Mouse (Mus musculus) kidney, adult 2 months (tissue): Measurements from ENCODE around the gene Eno2. TPM values are rescaled to one million over a fixed set of nuclear protein-coding genes. Genes with fewer than 3 reads are reported as not detected.
"Not testable (repeated sequence)": the region's sequence is repeated elsewhere in the genome, so short reads cannot be mapped to it uniquely, and the experiment has no call there.

ENCODE experiments used
- DNase-seq: peaks from one replicate; pipeline ENCODE4 v3.0.0; 2021
- H3K27ac ChIP-seq: fragments of 200-500 bp; 2 replicates; pipeline ENCODE4 v1.5.1; 2012; ENCODE audit warnings: low read depth, low read length, control low read depth, inconsistent platforms; ENCODE audit not compliant: insufficient read depth
- H3K27me3 ChIP-seq: fragments of 200-500 bp; replicated peaks from 2 replicates; pipeline ENCODE4 v1.6.1; 2012; ENCODE audit warnings: mild to moderate bottlenecking, moderate library complexity, low read length, inconsistent platforms; ENCODE audit not compliant: control insufficient read depth, insufficient read depth
- H3K36me3 ChIP-seq: fragments of 200-500 bp; 2 replicates; pipeline ENCODE4 v1.6.1; 2012; ENCODE audit warnings: mild to moderate bottlenecking, moderate library complexity, low read length, inconsistent platforms; ENCODE audit not compliant: control insufficient read depth, insufficient read depth
- H3K4me1 ChIP-seq: fragments of 200-500 bp; 2 replicates; pipeline ENCODE4 v1.6.1; 2011; ENCODE audit warnings: low read length; ENCODE audit not compliant: control insufficient read depth, insufficient read depth
- H3K4me3 ChIP-seq: fragments of 200-500 bp; 2 replicates; pipeline ENCODE4 v1.5.1; 2011; ENCODE audit warnings: mild to moderate bottlenecking, low read depth, low read length, control low read depth; ENCODE audit not compliant: insufficient read depth
- CTCF ChIP-seq: fragments of 200-500 bp; conservative IDR thresholded peaks from 2 replicates; pipeline ENCODE4 v1.5.1; 2011; ENCODE audit warnings: low read depth, mild to moderate bottlenecking, control low read depth, low read length, moderate library complexity, mixed read lengths; ENCODE audit not compliant: insufficient read depth, insufficient read length
- POLR2A ChIP-seq: fragments of 200-500 bp; IDR thresholded peaks from one replicate; pipeline ENCODE4 v1.6.1; 2011; ENCODE audit warnings: low read depth, low read length, control low read depth
- WGBS: fragments of 180-500 bp; shearing (Covaris S2); methylation state at CpG from one replicate; pipeline ENCODE4 v1.1.7; 2018; 5-methylcytosine and 5-hydroxymethylcytosine counted together
- polyA plus RNA-seq: library from polyadenylated mRNA; depleted of rRNA; stranded (reverse); fragments of >200 nt; gene quantifications from 2 replicates; pipeline ENCODE4 v1.2.3, GENCODE M21; 2012

Gene Eno2
- polyA plus RNA-seq, 1 experiment, result 3.2 TPM

DNA sequence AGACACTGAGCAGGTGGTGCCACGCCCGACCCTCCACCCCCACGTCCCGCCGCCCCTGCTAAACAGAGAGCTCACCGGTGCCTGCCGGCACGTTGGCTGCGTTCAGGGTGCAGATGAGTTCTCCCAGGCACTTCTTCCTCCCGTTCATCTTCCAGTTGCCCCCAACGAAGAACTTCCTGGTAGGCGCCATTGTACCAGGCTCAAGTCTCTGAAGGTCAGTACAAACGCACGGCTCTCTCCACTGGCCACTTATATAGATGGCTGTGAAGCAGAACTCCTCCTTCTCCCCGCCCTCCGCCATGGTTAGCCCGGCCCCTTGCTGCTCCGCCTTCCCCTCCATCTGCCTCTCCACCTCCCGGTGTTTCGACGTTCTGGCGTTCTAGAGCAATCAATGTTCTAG is 44.5 kb upstream of the Eno2 start, which contains the start of gene Tpi1:
TSS of gene Tpi1 (minus strand) at position 364 of the 400 bp plus-strand sequence.
- H3K4me1 ChIP-seq, result peaks cover 16% of the 10 kb centered on the region
- 1% methylated on average over 22 of the region's 22 CpGs for WGBS
- peaks cover 4% of the 10 kb centered on the region for H3K36me3 ChIP-seq
- peak within 1 kb of the TSS; percentile 84 for H3K4me3 ChIP-seq
- H3K27ac ChIP-seq, result peak within 1 kb of the TSS; percentile 49
- peak; percentile 95 for DNase-seq
- TF ChIP-seq POLR2A, result peak; percentile 97
- TF ChIP-seq CTCF, result 0 out of 2 replicates have a peak, but pooled peaks have one; percentile 1
- no peaks in the 10 kb centered on the region for H3K27me3 ChIP-seq

DNA sequence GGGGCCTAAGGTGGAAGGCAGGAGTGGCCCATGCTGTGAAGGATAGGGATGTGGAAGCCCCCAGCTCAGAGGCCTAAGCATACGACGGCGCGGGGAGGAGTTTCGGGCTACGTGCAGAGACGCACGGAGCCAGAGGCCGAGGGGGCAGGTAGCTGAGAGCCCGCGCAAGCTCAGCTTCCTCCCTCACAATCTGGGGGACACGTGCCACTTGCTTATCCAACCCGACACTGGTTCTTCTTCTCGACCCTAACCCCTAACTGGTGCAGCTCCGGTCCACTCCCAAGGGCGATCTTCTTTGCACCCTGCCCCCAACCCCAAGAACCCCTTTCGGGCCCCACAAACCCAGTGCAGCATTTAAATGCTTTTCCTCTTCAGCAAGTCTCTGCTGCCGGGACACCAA is 44.0 kb upstream of the Eno2 start:
- Histone ChIP-seq H3K4me3 (peak overlapping the region; percentile 84), H3K36me3 (peaks cover 4% of the 10 kb centered on the region), H3K27me3 (no peaks in the 10 kb centered on the region), H3K4me1 (peaks cover 16% of the 10 kb centered on the region), H3K27ac (peak overlapping the region; percentile 49)
- WGBS, result 0% methylated on average over 18 of the region's 18 CpGs
- TF ChIP-seq POLR2A, result no peak
- no peak for TF ChIP-seq CTCF
- peak; percentile 73 for DNase-seq

DNA sequence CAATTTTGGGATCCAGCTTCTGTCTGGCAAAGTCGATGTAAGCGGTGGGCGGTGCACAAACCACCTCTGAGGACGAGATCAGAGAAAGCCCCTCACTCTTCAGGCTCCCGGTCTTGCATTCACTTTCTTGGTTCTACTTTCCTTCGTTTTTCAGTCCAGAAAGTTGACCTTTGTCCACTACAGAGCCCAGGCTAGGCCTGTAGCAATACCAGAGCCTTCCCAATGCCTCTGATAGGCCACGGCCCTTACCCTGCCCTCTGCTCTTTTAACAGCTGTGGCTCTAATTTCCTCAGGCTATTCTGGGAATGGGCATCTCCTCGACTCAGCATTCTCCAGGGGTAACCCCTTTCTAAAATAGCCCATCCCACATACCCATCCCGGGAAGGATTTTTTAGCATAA is 43.4 kb upstream of the Eno2 start:
- peaks cover 20% of the 10 kb centered on the region for H3K4me1 ChIP-seq
- TF ChIP-seq POLR2A (no peak), CTCF (no peak)
- peak; percentile 67 for DNase-seq
- peak overlapping the region; percentile 49; the same call in 1 of the 2 replicates for H3K27ac ChIP-seq
- peaks cover 4% of the 10 kb centered on the region for H3K36me3 ChIP-seq
- no peaks in the 10 kb centered on the region for H3K27me3 ChIP-seq
- peak overlapping the region; percentile 84 for H3K4me3 ChIP-seq
- WGBS, result 14% methylated on average over 9 of the region's 9 CpGs

DNA sequence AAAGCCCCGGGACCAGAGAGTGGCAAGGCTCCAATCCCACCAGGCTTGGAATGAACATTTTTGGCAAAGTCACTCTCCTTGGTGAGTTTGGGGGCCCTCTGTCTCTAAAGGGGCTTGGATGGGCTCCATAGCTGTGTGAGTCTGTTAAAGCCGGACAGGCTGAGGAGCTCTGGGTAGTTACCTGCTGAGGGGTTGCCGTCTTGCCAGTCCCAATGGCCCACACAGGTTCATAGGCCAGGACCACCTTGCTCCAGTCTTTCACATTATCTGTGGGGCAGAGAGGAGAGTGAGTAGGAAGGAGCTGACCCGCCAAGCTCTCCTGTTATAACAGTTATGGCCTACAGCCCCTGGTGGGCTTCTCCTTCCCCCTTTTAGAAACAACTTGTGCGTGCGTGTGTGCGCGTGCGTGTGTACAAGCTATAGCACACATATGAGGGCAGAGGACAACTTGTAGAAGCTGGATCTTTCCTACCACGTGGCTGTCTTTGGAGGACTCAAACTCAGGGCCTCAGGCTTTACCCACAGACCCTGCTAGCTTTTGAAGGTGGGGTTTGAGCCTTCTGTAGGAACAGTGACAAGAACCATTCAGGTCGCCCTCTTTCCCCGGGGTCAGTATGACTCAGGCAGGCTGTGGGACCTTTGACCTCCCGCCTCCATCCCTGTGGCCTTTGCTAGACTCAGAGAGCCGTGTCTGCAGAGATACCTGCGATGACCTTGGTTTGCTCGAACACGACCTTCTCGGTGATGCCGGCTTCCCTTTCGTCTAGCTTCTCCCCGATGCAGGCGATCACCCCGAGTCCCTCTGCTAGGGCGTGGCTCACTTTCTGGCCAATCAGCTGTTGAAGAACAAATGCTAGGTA is 42.5 kb upstream of the Eno2 start:
- no peak overlapping the region; the same call in 1 of the 2 replicates for H3K27ac ChIP-seq
- WGBS, result 66% methylated on average over 24 of the region's 24 CpGs
- H3K4me1 ChIP-seq, result peaks cover 27% of the 10 kb centered on the region
- no peaks in the 10 kb centered on the region for H3K27me3 ChIP-seq
- no peak for DNase-seq
- H3K4me3 ChIP-seq, result peak overlapping the region; percentile 84
- TF ChIP-seq POLR2A, result no peak
- TF ChIP-seq CTCF, result no peak
- peaks cover 4% of the 10 kb centered on the region for H3K36me3 ChIP-seq

- Histone ChIP-seq H3K27ac (no peak overlapping the region), H3K36me3 (peaks cover 4% of the 10 kb centered on the region), H3K4me1 (peaks cover 30% of the 10 kb centered on the region), H3K4me3 (no peak overlapping the region), H3K27me3 (no peaks in the 10 kb centered on the region)
- TF ChIP-seq CTCF (no peak), POLR2A (no peak)
- WGBS, result 37% methylated on average over 4 of the region's 4 CpGs
- no peak for DNase-seq
These were observed 41.9 kb upstream of the Eno2 start for GRCm38 (mm10) chr6:124811403-124811665.

- H3K27ac ChIP-seq, H3K36me3 ChIP-seq, H3K27me3 ChIP-seq, H3K4me3 ChIP-seq, DNase-seq: not testable (repeated sequence)
- H3K4me1 ChIP-seq, result peaks cover 35% of the 10 kb centered on the region
- 74% methylated on average over 11 of the region's 11 CpGs for WGBS
These were observed 41.3 kb upstream of the Eno2 start for GRCm38 (mm10) chr6:124810566-124811402.
